Mouse (Mus musculus): Measurements from ENCODE around the gene Slc34a1. TPM values are rescaled to one million over a fixed set of nuclear protein-coding genes. Genes with fewer than 3 reads are reported as not detected.
"Not testable (repeated sequence)": the region's sequence is repeated elsewhere in the genome, so short reads cannot be mapped to it uniquely, and the experiment has no call there.

Gene Slc34a1
- polyA plus RNA-seq, 1 experiment from 2014 or later, result not detected

- Histone ChIP-seq H3K36me3 (replicated peaks; ENCODE audit: control insufficient read depth, insufficient read depth, low read depth, low read length) (no peaks in the 10 kb centered on the region), H3K4me3 (ENCODE audit: low read depth, low read length) (no peak overlapping the region), H3K4me2 (ENCODE audit: low read depth, low read length) (no peak overlapping the region; the same call in 1 of the 2 replicates), H3K9me3 (replicated peaks; ENCODE audit: control insufficient read depth, low read length) (no peaks in the 10 kb centered on the region), H3K9ac (replicated peaks; ENCODE audit: low read length) (no peak overlapping the region; the same call in 1 of the 2 replicates), H3K4me1 (ENCODE audit: control insufficient read depth, insufficient read depth, low read length) (no peaks in the 10 kb centered on the region), H3K27ac (replicated peaks; ENCODE audit: low read depth, low read length) (no peak overlapping the region), H3K27me3 (ENCODE audit: control insufficient read depth, insufficient read depth, low read length) (peaks cover 30% of the 10 kb centered on the region)
- no peak for DNase-seq (ENCODE audit: low spot score)
- WGBS, result 29% methylated on average over 51 of the region's 51 CpGs
- ATAC-seq (replicated peaks; ENCODE audit: insufficient number of reproducible peaks, low FRiP score, low TSS enrichment, low read depth), result peak; percentile 46; the same call in 1 of the 2 replicates
Observed at GRCm38 (mm10) chr13:55420018-55420932, 22.3 kb downstream of the Slc34a1 start.

DNA sequence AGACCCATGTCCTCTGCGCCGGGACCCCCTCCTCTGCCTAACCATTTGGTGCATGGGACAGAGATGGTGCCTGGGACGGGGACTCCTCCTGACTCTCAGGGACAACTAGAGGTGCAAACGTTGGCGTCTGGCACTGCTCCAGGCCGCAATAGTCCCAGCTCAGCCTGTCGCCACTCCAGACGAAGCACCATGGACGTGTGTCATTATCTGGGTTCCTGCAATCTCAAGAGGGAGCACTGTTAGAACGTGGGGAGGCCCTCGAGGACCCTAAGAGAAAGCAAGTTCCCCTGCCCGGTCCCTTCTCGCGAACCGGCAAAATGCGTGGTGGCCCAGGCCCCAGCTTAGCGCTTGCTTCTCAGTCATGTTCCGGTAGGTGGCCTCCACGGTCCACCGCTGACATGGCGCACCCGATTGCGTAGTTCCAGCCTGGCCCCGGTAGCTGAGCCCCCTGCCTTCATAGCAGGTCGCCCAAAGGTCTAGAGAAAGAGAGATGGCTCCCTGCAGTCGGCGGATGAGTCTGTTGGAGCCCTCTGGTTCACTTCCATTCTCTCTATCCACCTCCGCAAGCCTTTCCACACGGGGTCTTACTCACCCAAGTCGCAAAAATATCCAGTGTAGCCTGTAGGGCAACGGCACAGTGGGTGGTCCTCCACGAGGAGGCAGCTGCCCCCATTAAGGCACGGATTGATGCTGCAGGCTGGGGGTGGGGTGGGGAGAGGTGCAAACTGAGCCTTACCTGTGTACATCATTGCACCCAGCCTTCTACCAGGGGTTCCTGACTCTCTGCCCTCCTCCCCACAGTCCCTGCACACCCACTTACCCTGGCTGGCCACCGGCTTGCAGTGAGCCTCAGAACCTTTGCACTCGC lies 23.2 kb downstream of the Slc34a1 start:
- peak; percentile 73 for DNase-seq (ENCODE audit: low spot score)
- peak overlapping the region; percentile 3 for H3K4me3 ChIP-seq (ENCODE audit: low read depth, low read length)
- WGBS, result 13% methylated on average over 35 of the region's 35 CpGs
- peak overlapping the region; percentile 34 for H3K4me2 ChIP-seq (ENCODE audit: low read depth, low read length)
- no peaks in the 10 kb centered on the region for H3K4me1 ChIP-seq (ENCODE audit: control insufficient read depth, insufficient read depth, low read length)
- H3K27ac ChIP-seq (replicated peaks; ENCODE audit: low read depth, low read length), result no peak overlapping the region
- H3K27me3 ChIP-seq (ENCODE audit: control insufficient read depth, insufficient read depth, low read length), result peaks cover 30% of the 10 kb centered on the region
- no peaks in the 10 kb centered on the region for H3K9me3 ChIP-seq (replicated peaks; ENCODE audit: control insufficient read depth, low read length)
- peak; percentile 31; the same call in 1 of the 2 replicates for ATAC-seq (replicated peaks; ENCODE audit: insufficient number of reproducible peaks, low FRiP score, low TSS enrichment, low read depth)
- H3K9ac ChIP-seq (replicated peaks; ENCODE audit: low read length), result peak overlapping the region; percentile 19; the same call in 1 of the 2 replicates
- H3K36me3 ChIP-seq (replicated peaks; ENCODE audit: control insufficient read depth, insufficient read depth, low read depth, low read length), result no peaks in the 10 kb centered on the region

DNA sequence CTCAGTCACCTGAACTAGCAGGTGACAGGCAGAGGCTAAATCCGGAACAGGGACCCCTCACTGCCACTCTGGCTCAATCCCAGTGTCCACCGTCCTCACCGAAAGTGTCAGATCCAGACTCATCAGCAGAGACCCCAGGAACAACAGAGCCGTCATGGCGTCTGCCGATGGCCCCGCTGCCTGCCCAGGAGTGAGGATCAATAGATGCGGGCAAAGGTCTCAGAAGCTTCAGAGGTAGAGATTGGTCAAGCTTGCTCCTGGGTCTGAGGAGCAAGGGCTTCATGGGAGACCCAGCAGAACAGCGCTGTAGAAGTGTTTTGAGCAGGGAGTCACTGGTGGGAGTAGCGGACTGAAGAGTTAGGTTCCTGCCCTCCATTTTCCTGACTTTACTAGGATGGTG lies 28.6 kb downstream of the Slc34a1 start, which contains the start of gene F12:
Gene F12 (minus strand): TSS at position 181 of the 400 bp plus-strand sequence.
- Histone ChIP-seq H3K4me3 (ENCODE audit: low read depth, low read length) (no peak within 1 kb of the TSS), H3K9me3 (replicated peaks; ENCODE audit: control insufficient read depth, low read length) (no peaks in the 10 kb centered on the region), H3K4me1 (ENCODE audit: control insufficient read depth, insufficient read depth, low read length) (no peaks in the 10 kb centered on the region), H3K36me3 (replicated peaks; ENCODE audit: control insufficient read depth, insufficient read depth, low read depth, low read length) (no peaks in the 10 kb centered on the region), H3K9ac (replicated peaks; ENCODE audit: low read length) (no peak within 1 kb of the TSS), H3K4me2 (ENCODE audit: low read depth, low read length) (no peak within 1 kb of the TSS), H3K27me3 (ENCODE audit: control insufficient read depth, insufficient read depth, low read length) (peaks cover 4% of the 10 kb centered on the region), H3K27ac (replicated peaks; ENCODE audit: low read depth, low read length) (no peak within 1 kb of the TSS)
- DNase-seq (ENCODE audit: low spot score) (no peak), ATAC-seq (replicated peaks; ENCODE audit: insufficient number of reproducible peaks, low FRiP score, low TSS enrichment, low read depth) (no peak)
- 88% methylated on average over 10 of the region's 10 CpGs for WGBS

- H3K4me3 ChIP-seq (ENCODE audit: low read depth, low read length), result no peak overlapping the region
- no peak overlapping the region for H3K27ac ChIP-seq (replicated peaks; ENCODE audit: low read depth, low read length)
- WGBS, result 59% methylated on average over 12 of the region's 12 CpGs
- H3K4me2 ChIP-seq (ENCODE audit: low read depth, low read length), result no peak overlapping the region
- H3K27me3 ChIP-seq (ENCODE audit: control insufficient read depth, insufficient read depth, low read length), result no peaks in the 10 kb centered on the region
- ATAC-seq (replicated peaks; ENCODE audit: insufficient number of reproducible peaks, low FRiP score, low TSS enrichment, low read depth) (no peak), DNase-seq (ENCODE audit: low spot score) (no peak)
- H3K9ac ChIP-seq (replicated peaks; ENCODE audit: low read length), result no peak overlapping the region
- H3K9me3 ChIP-seq (replicated peaks; ENCODE audit: control insufficient read depth, low read length), result no peaks in the 10 kb centered on the region
- no peaks in the 10 kb centered on the region for H3K36me3 ChIP-seq (replicated peaks; ENCODE audit: control insufficient read depth, insufficient read depth, low read depth, low read length)
- no peaks in the 10 kb centered on the region for H3K4me1 ChIP-seq (ENCODE audit: control insufficient read depth, insufficient read depth, low read length)
Observed at GRCm38 (mm10) chr13:55429226-55429888, 31.4 kb downstream of the Slc34a1 start.

GRCm38 (mm10) chr13:55430566-55430965 lies 32.6 kb downstream of the Slc34a1 start:
- ATAC-seq (replicated peaks; ENCODE audit: insufficient number of reproducible peaks, low FRiP score, low TSS enrichment, low read depth) (no peak), DNase-seq (ENCODE audit: low spot score) (no peak)
- no peak overlapping the region for H3K4me3 ChIP-seq (ENCODE audit: low read depth, low read length)
- 84% methylated on average over 2 of the region's 2 CpGs for WGBS
- H3K4me1 ChIP-seq (ENCODE audit: control insufficient read depth, insufficient read depth, low read length), result no peaks in the 10 kb centered on the region
- no peak overlapping the region for H3K4me2 ChIP-seq (ENCODE audit: low read depth, low read length)
- H3K9me3 ChIP-seq (replicated peaks; ENCODE audit: control insufficient read depth, low read length), result no peaks in the 10 kb centered on the region
- no peaks in the 10 kb centered on the region for H3K27me3 ChIP-seq (ENCODE audit: control insufficient read depth, insufficient read depth, low read length)
- no peak overlapping the region for H3K9ac ChIP-seq (replicated peaks; ENCODE audit: low read length)
- H3K27ac ChIP-seq (replicated peaks; ENCODE audit: low read depth, low read length), result no peak overlapping the region
- H3K36me3 ChIP-seq (replicated peaks; ENCODE audit: control insufficient read depth, insufficient read depth, low read depth, low read length), result no peaks in the 10 kb centered on the region

DNA sequence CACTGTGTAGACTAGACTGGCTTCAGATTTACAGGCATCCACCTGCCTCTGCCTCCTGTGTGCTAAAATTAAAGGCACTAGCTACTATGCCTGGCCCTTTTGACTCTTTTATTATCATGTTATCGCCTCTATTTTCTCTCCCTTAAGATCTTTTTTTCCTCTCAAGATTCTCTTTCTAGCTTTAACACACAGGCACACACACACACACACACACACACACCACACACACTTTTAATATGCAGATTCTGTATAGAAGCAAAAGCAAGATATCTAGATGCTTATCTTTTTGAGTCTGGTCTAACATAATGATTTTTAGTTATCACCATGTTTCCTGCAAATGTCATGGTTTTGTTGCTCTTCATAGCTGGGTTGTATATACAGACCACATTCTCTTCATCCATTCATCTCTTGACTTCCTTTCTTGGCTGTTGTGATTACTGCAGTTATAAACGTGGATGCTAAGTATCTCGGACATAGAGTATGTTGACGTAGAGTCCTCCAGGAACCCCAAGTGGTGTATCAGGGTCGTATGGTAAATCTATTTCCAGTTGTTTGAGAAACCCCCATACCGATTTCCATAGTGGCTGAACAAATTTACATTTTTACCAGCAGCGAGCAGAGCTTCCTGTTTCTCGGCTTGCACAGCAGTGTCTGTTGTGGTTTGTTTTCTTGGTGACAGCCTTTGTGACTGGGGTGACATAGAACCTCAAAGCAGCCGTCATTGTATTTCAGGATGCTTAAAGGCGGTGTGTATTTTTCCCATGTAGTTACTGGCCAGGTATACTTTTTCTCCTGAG lies 34.1 kb downstream of the Slc34a1 start:
- ATAC-seq (replicated peaks; ENCODE audit: insufficient number of reproducible peaks, low FRiP score, low TSS enrichment, low read depth), result no peak
- Histone ChIP-seq H3K4me1 (ENCODE audit: control insufficient read depth, insufficient read depth, low read length) (no peaks in the 10 kb centered on the region), H3K27me3 (ENCODE audit: control insufficient read depth, insufficient read depth, low read length) (no peaks in the 10 kb centered on the region), H3K9me3 (replicated peaks; ENCODE audit: control insufficient read depth, low read length) (no peaks in the 10 kb centered on the region), H3K27ac (replicated peaks; ENCODE audit: low read depth, low read length) (no peak overlapping the region), H3K9ac (replicated peaks; ENCODE audit: low read length) (no peak overlapping the region), H3K4me3 (ENCODE audit: low read depth, low read length) (no peak overlapping the region), H3K36me3 (replicated peaks; ENCODE audit: control insufficient read depth, insufficient read depth, low read depth, low read length) (no peaks in the 10 kb centered on the region), H3K4me2 (ENCODE audit: low read depth, low read length) (no peak overlapping the region)
- no peak for DNase-seq (ENCODE audit: low spot score)
- 77% methylated on average over 10 of the region's 10 CpGs for WGBS

- not testable (repeated sequence) for H3K27ac ChIP-seq (replicated peaks; ENCODE audit: low read depth, low read length); H3K27me3 ChIP-seq (ENCODE audit: control insufficient read depth, insufficient read depth, low read length); H3K4me3 ChIP-seq (ENCODE audit: low read depth, low read length); DNase-seq (ENCODE audit: low spot score); H3K36me3 ChIP-seq (replicated peaks; ENCODE audit: control insufficient read depth, insufficient read depth, low read depth, low read length); H3K9ac ChIP-seq (replicated peaks; ENCODE audit: low read length); H3K4me2 ChIP-seq (ENCODE audit: low read depth, low read length); ATAC-seq (replicated peaks; ENCODE audit: insufficient number of reproducible peaks, low FRiP score, low TSS enrichment, low read depth); H3K9me3 ChIP-seq (replicated peaks; ENCODE audit: control insufficient read depth, low read length); H3K4me1 ChIP-seq (ENCODE audit: control insufficient read depth, insufficient read depth, low read length)
- WGBS, result 50% methylated on average over 14 of the region's 15 CpGs
Observed at GRCm38 (mm10) chr13:55437111-55437629, 39.2 kb downstream of the Slc34a1 start.
